Mouse (Mus musculus) midbrain, postnatal 0 days (tissue): ENCODE measurements around the gene Tmem115. TPM values are rescaled to one million over a fixed set of nuclear protein-coding genes. Genes with fewer than 3 reads are reported as not detected.

Experiments
- ATAC-seq: fragments of 200-750 bp; cut with Nextera tagmentation; 2 replicates; pipeline ENCODE4 v1.8.0; 2017; ENCODE audit warnings: moderate number of reproducible peaks, mild to moderate bottlenecking, moderate TSS enrichment, moderate library complexity; ENCODE audit not compliant: low FRiP score
- DNase-seq: peaks from one replicate; pipeline ENCODE4 v3.0.0-alpha.2; 2015; ENCODE audit warnings: low spot score
- H3K27ac ChIP-seq: fragments of 300-500 bp; sonication (generic); 2 replicates; pipeline ENCODE4 v1.5.1; 2014; ENCODE audit warnings: low read depth, mild to moderate bottlenecking, low read length, mixed read lengths
- H3K27me3 ChIP-seq: fragments of 300-500 bp; sonication (generic); 2 replicates; pipeline ENCODE4 v1.6.1; 2014; ENCODE audit warnings: low read length, control low read depth, mixed read lengths; ENCODE audit not compliant: insufficient read depth
- H3K36me3 ChIP-seq: fragments of 300-500 bp; sonication (generic); 2 replicates; pipeline ENCODE4 v1.6.1; 2014; ENCODE audit warnings: low read length, control low read depth, mixed read lengths; ENCODE audit not compliant: insufficient read depth
- H3K4me1 ChIP-seq: fragments of 300-500 bp; sonication (generic); 2 replicates; pipeline ENCODE4 v1.6.1; 2014; ENCODE audit warnings: mild to moderate bottlenecking, control low read depth, antibody characterized with exemption, low read length, mixed read lengths; ENCODE audit not compliant: insufficient read depth
- H3K4me2 ChIP-seq: fragments of 300-500 bp; sonication (generic); 2 replicates; pipeline ENCODE4 v1.6.1; 2014; ENCODE audit warnings: low read depth, mild to moderate bottlenecking, low read length, mixed read lengths; ENCODE audit not compliant: poor library complexity, severe bottlenecking
- H3K4me3 ChIP-seq: fragments of 300-500 bp; sonication (generic); 2 replicates; pipeline ENCODE4 v1.5.1; 2014; ENCODE audit warnings: low read depth, mild to moderate bottlenecking, low read length, moderate library complexity
- H3K9ac ChIP-seq: fragments of 300-500 bp; sonication (generic); replicated peaks from 2 replicates; pipeline ENCODE4 v1.6.1; 2014; ENCODE audit warnings: mild to moderate bottlenecking, low read length, moderate library complexity, mixed read lengths; ENCODE audit not compliant: poor library complexity, severe bottlenecking
- H3K9me3 ChIP-seq: fragments of 300-500 bp; sonication (generic); 2 replicates; pipeline ENCODE4 v1.6.1; 2016; ENCODE audit warnings: low read length, control low read depth
- CTCF ChIP-seq: IDR thresholded peaks from 2 replicates; pipeline ENCODE4 v1.5.1; 2016; ENCODE audit warnings: antibody characterized with exemption, mild to moderate bottlenecking
- WGBS: fragments of 180-500 bp; shearing (Covaris S2); extraction: QIAGEN DNeasy Blood & Tissue Kit; methylation state at CpG from one replicate; pipeline ENCODE4 v1.1.7; 2014; 5-methylcytosine and 5-hydroxymethylcytosine counted together
- polyA plus RNA-seq: library from polyadenylated mRNA; unstranded; fragments of >200 nt; fragmentation: Nextera tagmentation; extraction: Ambion mirVana; gene quantifications from 2 replicates; pipeline ENCODE4 v1.2.1, GENCODE M21; 2015
- total RNA-seq: library from RNA; depleted of rRNA; stranded (reverse); fragments of >200 nt; gene quantifications from 2 replicates; pipeline ENCODE4 v1.2.3, GENCODE M21; 2014

Tmem115 gene
- total and polyA plus RNA-seq, 2 experiments from 2014 or later = 51.9 to 57.8 TPM

GRCm38 (mm10) chr9:107504662-107505537 is 28.8 kb upstream of the Tmem115 start:
- TF ChIP-seq CTCF = no peak
- DNase-seq (no peak), ATAC-seq (no peak)
- Histone ChIP-seq H3K4me3 (no peak overlapping the region), H3K27me3 (no peaks in the 10 kb centered on the region), H3K4me2 (no peak overlapping the region), H3K4me1 (0 out of 2 replicates have a peak, but pooled peaks cover 3% of the 10 kb centered on the region), H3K9ac (no peak overlapping the region; the same call in 1 of the 2 replicates), H3K36me3 (no peaks in the 10 kb centered on the region), H3K9me3 (no peaks in the 10 kb centered on the region), H3K27ac (peak overlapping the region; percentile 34; the same call in 1 of the 2 replicates)
- WGBS = 60% methylated on average over 19 of the region's 19 CpGs

- H3K4me3 ChIP-seq = no peak overlapping the region
- H3K4me1 ChIP-seq = 0 out of 2 replicates have a peak, but pooled peaks cover 3% of the 10 kb centered on the region
- TF ChIP-seq CTCF = peak; percentile 54
- 0 out of 2 replicates have a peak overlapping the region, but pooled peaks have one; percentile 5 for H3K4me2 ChIP-seq
- no peak overlapping the region for H3K9ac ChIP-seq
- H3K27ac ChIP-seq = no peak overlapping the region
- WGBS = 43% methylated on average over 10 of the region's 10 CpGs
- peaks cover under 1% of the 10 kb centered on the region; the same call in 1 of the 2 replicates for H3K36me3 ChIP-seq
- 0 out of 2 replicates have a peak, but pooled peaks have one; percentile 17 for ATAC-seq
- no peaks in the 10 kb centered on the region for H3K27me3 ChIP-seq
- peak; percentile 69 for DNase-seq
- H3K9me3 ChIP-seq = no peaks in the 10 kb centered on the region
These were observed 25.5 kb upstream of the Tmem115 start for GRCm38 (mm10) chr9:107508266-107508665.

GRCm38 (mm10) chr9:107510384-107511100 is 23.2 kb upstream of the Tmem115 start:
- H3K36me3 ChIP-seq = peaks cover 5% of the 10 kb centered on the region; the same call in 1 of the 2 replicates
- no peak overlapping the region for H3K9ac ChIP-seq
- no peak overlapping the region for H3K4me3 ChIP-seq
- H3K4me2 ChIP-seq = no peak overlapping the region
- H3K9me3 ChIP-seq = no peaks in the 10 kb centered on the region
- H3K27ac ChIP-seq = no peak overlapping the region
- H3K4me1 ChIP-seq = 0 out of 2 replicates have a peak, but pooled peaks cover 3% of the 10 kb centered on the region
- DNase-seq (no peak), ATAC-seq (no peak)
- no peaks in the 10 kb centered on the region for H3K27me3 ChIP-seq
- WGBS = 82% methylated on average over 14 of the region's 14 CpGs
- peak; percentile 51 for TF ChIP-seq CTCF

- WGBS = 47% methylated on average over 8 of the region's 8 CpGs
- no peaks in the 10 kb centered on the region for H3K9me3 ChIP-seq
- no peaks in the 10 kb centered on the region for H3K27me3 ChIP-seq
- no peak for TF ChIP-seq CTCF
- peaks cover 7% of the 10 kb centered on the region; the same call in 1 of the 2 replicates for H3K36me3 ChIP-seq
- DNase-seq (no peak), ATAC-seq (no peak)
- H3K9ac ChIP-seq = 0 out of 2 replicates have a peak overlapping the region, but pooled peaks have one; percentile 5
- H3K4me3 ChIP-seq = no peak overlapping the region
- no peak overlapping the region for H3K4me2 ChIP-seq
- H3K4me1 ChIP-seq = 0 out of 2 replicates have a peak, but pooled peaks cover 3% of the 10 kb centered on the region
- peak overlapping the region; percentile 34; the same call in 1 of the 2 replicates for H3K27ac ChIP-seq
These were observed 22.3 kb upstream of the Tmem115 start for GRCm38 (mm10) chr9:107511436-107511835.

- Histone ChIP-seq H3K27ac (no peak overlapping the region), H3K36me3 (peaks cover 12% of the 10 kb centered on the region; the same call in 1 of the 2 replicates), H3K4me3 (no peak overlapping the region), H3K27me3 (no peaks in the 10 kb centered on the region), H3K9me3 (no peaks in the 10 kb centered on the region), H3K4me2 (no peak overlapping the region), H3K4me1 (0 out of 2 replicates have a peak, but pooled peaks cover 3% of the 10 kb centered on the region), H3K9ac (no peak overlapping the region)
- ATAC-seq (no peak), DNase-seq (no peak)
- 51% methylated on average over 16 of the region's 16 CpGs for WGBS
- TF ChIP-seq CTCF = no peak
These were observed 21.4 kb upstream of the Tmem115 start for GRCm38 (mm10) chr9:107512326-107512725.
